Mouse (Mus musculus) left cerebral cortex, postnatal 10 days (tissue): ENCODE measurements at regions not wholly inside any gene's neighbourhood (a gene's known extent, or its start where the extent isn't known, plus 50 kb on each side); places are given as distances from the start of the nearest gene placed in this dataset.

Experiments used
- DNase-seq, 2 experiments: peaks; one replicate each; pipeline ENCODE4 v3.0.0; 2021 to 2022; ENCODE audit warnings: low spot score in 2 of 2, mixed read lengths in 1 of 2; ENCODE audit errors: extremely low spot score in 1 of 2
- intact Hi-C: fragments of 180-260 bp; cut with DNase I; formaldehyde crosslinking; loops from one replicate; pipeline ENCODE4 v1.15.1; 2025

DNA sequence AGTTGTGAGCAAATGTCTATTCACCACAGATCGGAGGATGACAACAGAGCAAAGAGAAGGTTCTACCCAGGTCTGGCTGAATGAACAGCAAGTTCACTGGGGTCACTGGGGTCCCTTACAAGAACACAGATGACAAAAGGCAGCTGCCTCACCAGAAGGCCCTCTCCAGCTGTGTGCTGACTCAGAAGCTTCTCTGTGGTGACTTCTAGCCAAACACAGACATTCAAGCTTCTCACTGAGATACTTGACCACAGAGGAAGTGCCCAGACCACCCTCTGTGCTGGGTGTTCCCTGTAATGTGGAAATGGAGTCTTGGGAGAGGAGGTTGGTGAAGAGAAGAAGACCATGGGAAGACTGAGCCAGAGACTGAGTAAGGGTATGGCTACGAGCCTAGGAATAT, 173.7 kb upstream of the Eef2kmt start:
- intact Hi-C loops = no loop called here
- no peak for DNase-seq

DNA sequence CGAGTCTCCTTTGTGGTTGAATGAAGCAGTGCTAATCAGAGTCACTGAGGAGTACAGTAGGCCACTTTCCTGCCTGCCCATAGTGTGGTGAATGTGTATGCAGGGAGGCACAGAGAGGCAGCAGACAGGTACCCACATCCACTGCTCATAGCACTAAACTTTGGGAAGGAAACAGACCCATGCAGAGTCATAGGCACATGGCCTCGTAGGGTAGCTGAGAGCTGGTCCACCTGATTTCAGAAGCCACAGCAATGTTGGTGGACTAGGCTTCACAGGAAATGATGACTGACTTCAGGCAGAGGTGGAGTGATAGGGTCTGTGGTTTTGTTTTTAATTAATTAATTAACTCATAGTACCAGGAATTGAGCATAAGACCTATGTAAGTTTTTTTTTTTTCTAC, 170.1 kb upstream of the Eef2kmt start:
- intact Hi-C loops = no loop called here
- no peak for DNase-seq

DNA sequence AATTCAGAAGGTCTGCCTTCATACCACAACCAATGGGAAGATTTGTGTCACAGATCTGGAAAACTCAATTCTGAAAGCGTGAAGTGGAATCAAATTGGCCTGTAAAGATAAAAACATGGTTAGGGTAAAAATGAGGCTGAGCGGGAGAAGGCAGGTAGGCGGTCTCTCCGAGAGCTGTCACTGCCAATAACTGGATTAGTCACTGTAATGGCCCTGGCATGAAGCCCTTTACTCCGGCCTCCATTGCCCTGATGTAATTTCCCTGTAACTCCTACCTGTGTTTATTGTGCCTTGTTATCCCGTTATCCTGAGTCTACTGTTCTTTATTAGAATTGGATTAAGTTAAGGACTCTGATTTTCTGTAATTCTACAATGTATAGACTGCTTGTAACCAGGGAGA, 166.3 kb upstream of the Eef2kmt start:
- DNase-seq = no peak
- intact Hi-C loops = no loop called here

DNA sequence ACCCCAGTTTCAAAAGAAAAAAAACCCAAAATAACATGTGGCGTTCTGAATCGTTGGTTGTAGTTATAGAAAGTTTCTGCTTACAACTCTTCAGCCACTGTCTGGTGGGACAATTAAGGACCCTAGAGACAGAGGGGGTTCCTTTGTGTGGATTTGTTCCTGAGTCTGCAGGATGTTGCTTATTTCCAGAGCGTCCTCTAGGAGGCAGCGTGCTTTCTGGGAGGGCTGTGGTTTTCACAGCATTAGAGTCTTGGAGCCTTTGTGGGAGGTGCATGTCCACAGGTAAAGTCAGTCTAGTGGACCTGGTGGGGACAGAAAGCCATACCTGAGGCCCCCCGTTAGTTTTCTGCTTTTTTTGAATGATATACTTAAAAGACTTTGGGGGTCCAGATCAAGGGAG, 165.8 kb upstream of the Eef2kmt start:
- DNase-seq = no peak
- intact Hi-C loops = no loop called here

DNA sequence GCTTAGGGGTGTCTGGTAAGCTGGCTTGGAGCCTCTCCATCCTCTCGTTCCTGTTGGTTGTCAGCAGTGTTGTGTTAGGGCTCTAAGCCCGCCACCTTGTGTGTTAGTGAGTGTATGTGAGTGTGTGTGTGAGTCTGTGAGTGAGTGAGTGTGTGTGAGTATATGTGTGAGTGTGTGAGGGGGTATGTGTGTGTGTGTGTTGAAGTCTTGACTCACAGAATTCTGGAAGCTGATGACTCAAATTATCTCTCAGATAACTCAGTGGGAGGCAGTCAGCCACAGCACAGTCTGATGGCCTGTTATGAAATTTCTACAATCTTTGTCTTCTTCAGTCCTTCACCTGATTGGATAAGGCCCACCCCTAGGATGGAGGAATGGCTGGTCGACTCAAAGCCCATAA, 163.7 kb upstream of the Eef2kmt start:
- DNase-seq = no peak
- intact Hi-C loops = no loop called here

DNA sequence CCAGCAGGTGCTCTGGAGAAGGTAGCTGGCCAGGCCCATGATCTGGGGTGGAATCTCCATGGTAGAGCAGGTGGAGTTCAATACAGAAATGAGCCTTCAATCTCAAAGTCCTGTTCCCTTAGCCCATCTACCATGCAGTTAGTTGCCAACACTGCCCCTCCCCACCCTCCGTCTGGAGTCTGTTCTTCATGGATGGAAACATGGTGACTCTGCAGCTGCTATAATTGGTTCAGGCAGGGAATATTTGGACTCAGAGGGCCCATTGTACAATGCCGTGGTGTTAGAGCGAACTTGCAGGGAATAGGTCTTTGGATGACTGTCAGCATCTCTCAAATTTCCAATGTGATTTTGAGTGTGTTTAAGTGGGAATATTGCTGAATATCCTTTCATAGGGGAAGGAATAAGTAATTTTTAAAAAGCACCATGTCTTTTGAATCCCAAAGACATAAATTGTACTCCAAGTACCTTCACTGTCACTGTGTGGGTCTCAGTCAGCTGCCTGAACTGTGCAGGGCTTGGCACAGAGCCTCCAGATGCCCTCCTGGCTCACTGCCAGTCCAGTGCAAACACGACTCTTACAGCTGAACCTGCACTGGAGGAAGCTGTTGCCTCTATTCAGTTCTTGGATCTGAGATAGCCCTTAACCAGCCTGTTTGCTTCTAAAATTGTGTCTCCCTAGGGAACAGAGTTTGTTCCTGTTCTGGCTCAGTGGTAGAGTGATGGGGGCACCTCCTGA, 162.8 kb upstream of the Eef2kmt start:
- DNase-seq = peak; percentile 23 to 65
- intact Hi-C loops = no loop called here

DNA sequence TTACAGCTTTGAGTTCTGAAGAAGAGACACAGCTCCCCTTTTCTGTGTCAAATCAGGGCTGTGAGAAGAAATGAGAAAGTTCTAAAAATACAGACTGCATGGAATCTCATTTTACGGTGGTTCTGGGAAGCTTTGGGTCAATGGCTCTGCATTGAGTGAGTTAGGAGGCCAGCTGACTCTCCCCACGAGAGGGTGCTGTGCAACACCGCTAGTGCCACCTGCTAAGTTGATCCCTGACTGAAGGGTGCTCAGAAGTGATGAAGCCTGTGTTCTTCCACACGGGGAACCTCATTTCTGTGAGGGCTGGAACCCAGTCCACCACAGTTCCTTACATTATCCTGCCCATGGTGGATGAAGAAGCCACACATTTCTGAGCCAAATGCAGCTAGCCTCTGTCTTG, 159.5 kb upstream of the Eef2kmt start:
- intact Hi-C loops = no loop called here
- DNase-seq = no peak

DNA sequence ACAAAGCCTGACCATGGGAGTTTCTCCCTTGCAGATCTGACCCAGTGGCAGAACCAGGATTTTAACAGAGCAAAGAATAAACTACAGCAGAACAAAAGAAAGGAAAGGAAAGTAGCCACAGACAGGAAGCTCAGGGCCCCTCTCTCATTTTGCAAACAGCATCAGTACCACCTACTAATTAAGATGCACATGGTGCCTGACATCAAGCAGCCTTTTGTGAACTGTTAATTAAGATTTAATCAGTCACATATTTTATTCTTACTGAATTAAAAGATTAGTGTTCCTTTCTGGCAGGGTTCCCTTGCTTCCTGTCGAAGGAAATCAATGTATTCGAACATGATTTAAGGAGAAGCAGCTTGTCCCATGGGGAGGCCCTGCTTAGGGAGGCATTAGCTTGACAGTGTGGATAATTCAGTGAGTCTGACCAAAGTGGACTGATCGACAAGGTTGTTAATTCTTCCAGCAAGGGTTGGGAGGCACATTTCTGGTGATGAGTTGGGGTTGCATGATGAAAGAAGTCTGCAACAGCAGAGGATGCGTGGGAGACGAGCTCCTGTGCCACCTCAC, 156.1 kb upstream of the Eef2kmt start:
- intact Hi-C loops = no loop called here

DNA sequence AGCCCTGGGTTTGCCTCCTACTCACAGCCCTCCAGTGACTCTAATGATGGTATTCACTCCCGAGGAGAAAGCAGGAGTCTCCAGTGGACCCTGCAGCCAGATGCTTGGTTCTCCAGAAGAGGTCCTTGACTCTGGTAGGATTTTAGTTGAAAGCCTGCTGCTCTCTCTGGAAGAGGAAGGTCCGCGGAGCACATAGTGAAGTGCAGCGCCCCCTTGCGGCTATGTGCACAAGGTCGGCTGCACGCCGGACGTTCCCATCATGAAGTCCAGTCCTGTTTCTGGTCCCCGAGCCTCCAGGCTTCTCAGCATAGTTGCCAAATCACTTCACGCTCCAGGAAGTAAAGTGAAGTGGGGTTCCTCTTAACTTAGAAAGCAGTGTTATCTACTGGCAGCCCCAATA, 150.9 kb upstream of the Eef2kmt start:
- intact Hi-C loops = loop anchor here (10.0 kb wide), 1 partner anchor 102 kb away; no protein-coding TSS in a partner anchor
- peak; percentile 36 to 81 for DNase-seq

More for the DNA sequence above, 156.1 kb upstream of the Eef2kmt start:
- no peak for DNase-seq

DNA sequence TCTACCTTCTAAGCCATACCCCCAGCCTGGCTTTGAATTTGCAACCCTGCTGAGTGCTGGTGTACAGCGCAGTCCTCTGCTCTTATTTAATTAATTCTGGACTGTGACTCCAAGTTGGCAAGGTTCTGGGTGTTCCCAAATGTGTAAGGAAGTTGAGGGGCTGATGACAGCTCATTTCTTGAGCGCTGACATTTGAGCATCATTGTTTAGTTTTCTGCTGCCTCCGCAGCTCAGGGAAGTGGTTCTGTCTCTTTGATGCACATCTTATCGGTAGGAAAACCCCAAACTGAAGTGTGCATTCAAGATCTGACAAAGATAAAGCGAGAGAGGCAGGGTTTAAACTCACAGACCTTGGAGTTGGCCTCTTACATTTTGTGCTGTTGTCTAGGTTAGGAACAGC, 137.6 kb upstream of the Eef2kmt start:
- intact Hi-C loops = no loop called here
- DNase-seq = peak in 1 of 2 experiments; percentile 3

DNA sequence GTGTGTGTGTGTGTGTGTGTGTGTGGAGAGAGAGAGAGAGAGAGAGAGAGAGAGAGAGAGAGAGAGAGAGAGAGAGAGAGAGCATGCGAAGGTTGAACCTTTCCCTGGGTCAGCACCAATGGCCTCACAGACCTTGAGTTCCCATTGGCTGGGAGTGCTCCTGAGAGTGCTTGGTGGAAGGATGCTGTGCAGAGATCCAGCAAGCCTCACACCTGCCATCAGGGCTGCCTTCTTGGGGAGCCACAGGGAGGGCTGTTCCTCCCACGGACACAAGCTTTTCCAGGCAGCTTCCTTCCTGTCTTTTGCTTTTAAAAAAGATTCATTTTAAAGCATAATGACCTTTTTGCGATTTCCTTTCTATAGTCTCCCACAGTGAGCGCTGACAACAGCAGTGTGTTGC, 127.1 kb upstream of the Eef2kmt start:
- intact Hi-C loops = no loop called here
- no peak for DNase-seq

DNA sequence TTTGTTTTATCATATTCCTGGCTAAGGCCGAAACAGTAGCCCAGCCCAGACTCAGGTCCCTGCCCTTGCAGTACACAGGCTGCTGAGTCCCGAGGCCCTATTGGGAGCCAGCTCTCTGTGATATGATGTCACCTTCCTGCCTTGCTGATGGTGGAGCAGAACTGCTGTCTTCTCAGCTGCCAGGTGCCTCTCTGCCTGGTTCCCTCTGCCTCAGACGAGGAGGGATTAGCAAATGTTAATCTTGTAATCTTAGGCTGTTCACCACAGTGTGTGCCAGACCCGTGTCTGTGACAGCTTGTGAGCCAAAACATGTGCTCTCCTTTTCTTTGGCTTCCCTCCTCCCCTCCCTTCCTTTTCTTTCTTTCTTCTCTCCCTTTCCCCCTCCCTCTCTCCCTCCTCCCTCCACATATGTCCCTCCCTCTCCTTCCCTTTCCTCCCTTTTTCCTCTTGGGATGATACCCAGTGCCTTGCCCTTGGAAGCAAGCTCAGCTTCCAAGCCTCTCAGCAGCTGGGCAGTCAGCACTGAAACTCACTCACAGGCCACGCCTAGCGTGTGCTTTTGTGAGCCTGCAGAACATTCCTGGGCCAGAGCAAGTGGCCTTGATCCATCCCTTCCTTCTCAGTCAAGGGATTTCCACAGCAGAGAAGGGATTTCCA, 126.6 kb upstream of the Eef2kmt start:
- intact Hi-C loops = no loop called here
- peak; percentile 17 to 24 for DNase-seq

DNA sequence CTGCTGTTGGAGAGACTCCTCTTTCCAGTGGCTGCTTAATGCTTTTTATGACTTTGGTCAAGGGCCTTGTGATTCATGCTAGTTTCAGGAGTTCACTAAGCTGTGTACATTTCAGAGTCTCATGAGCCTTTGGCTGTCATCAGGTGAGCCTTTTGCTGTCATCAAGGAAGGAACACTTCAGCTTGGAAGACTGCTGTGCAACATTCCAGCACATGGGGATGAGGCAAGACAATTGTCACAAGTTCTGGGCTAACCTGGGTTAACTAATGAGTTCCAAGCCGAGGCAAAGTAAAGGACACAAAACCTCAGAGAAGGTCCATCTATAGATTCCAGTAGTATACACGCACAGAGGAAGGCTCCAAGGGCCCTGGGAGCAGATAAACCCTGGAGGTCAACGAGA, 124.8 kb upstream of the Eef2kmt start:
- intact Hi-C loops = no loop called here

DNA sequence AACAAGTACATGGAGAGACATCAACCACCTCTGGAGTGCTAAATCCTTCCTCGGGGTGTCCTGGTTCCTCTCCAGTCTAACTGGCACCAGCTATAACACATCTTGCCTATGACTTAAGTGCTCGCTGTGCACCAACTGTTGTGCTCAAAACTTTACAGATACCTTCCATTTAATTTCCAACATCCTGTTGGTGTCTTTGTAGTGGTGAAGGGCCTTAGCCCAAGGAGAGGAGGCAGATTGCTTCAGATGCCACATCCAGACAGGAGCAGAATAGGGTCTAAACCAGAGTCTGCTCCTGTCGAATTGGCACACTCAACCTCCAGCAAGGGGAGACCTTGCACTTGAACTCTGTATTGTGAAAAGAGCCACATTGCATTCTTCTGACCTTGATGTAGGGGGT, 121.2 kb upstream of the Eef2kmt start:
- no peak for DNase-seq
- intact Hi-C loops = no loop called here

More for the DNA sequence above, 124.8 kb upstream of the Eef2kmt start:
- no peak for DNase-seq

DNA sequence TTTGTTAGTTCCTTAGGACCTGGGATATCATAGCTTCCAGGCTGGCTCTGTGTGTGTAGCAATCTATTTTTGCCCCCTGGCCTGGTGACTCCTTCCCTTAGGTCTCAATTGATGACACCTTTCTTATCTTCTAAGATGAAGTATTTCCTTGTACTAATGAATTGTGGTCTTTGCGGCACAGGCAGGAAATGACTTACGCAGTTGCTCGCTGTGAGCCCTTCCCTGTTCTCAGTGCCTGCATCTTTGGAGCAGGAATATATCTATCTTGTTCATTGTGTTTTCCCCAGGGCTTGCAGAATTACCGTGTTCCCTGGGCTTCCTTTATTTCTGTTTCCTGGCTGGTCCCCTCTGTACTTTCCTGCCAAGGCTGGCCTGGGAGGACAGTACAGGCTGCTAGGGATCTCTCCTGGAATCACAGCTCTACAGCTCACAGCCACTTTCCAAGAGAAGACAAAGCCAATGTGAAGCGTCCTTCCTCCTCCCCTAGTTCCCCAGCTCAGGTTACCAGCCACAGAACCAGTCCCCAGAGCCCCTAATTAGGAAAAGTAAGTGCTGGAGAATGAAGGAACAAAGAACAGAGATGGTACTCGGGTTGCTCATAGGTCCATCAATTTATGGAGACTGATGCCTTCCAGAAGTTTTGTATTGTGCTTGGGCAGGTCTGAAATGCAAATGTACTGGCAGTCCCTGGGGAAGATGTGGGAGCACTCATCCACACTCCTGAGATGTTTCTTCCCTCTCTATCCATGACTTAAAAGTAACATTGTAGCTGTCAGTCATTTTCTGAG, 119.2 kb upstream of the Eef2kmt start:
- intact Hi-C loops = no loop called here

DNA sequence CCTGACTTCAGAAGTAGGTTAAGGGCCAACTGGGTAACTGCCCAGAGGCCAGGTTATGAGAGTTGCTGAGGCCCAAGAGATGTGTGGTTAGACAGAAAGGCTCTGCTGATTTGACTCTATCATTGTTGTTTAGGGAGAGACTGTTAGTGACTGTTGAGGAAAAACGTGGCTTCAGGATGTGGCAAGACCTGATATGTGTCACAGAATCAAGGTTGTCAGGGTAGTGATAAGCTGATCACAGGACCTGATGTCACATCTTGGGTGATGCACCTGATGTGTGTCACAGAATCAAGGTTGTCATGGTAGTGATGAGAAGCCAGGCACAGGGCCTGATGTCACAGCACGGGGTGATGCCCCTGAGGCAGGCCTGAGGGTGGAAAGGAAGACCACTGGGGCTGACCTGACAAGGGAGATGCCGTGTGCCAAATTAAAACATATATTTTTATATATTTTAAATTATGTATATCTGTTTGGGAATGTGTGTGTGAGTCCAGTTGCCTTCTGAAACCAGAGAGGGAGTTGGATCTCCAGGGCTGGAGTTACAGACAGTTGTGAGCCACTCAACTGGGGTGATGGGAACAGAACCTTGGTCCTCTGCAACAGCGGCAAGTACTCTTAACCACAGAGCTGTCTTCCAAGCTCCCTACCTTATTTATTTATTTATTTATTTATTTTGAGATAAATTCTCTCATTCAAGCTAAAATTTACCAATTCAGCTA, 115.6 kb upstream of the Eef2kmt start:
- DNase-seq = no peak
- intact Hi-C loops = no loop called here

More for the DNA sequence above, 119.2 kb upstream of the Eef2kmt start:
- no peak for DNase-seq

DNA sequence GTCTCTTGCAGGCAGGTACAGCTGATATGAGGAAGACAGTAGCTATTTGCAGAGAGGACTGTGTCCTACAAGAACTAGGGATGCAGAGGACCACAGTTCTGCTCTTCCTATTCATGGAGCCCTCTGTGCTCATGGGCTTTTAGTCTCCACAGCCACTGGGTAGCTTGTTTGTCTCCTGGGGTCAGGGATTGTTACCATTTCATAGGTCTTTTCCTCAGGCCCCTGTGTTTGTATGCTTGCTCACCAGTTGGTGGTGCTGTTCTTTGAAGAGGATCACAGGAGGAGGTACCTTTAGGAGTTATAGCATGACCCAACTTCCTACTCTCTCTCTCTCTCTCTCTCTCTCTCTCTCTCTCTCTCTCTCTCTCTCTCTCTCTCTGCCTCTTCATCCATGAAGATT, 114.7 kb upstream of the Eef2kmt start:
- DNase-seq = no peak
- intact Hi-C loops = no loop called here

DNA sequence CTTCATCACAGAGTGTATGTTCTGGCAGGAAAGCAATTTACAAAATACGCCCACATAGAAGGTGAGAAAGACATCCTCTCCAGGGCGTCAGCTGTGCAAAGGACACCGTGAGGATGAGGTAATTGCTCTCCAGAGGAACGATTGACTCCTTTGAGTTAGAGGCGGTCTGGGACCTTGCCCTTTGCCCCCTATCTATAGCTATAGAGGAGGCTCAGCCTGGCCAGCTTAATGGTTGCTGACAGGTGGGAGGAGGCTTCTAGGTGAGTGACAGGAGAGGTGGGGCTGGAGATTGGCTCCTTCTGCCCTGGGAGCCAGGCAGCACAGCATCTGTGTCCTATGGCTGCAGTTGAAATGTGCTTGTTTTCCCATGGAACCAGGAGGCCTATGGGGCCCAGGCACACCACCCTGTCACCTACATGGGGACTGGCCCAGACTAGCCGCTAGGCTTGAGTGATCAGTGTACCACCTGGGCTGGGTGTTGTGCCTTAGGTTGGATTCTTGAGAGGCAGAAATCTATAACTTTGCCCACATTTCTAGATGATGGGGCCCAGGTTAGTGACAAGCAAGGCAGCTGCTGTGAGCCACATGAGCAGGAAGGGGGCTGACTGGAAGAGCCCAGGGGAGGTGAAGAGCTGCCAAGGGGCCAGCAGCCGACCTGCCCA, 113.2 kb upstream of the Eef2kmt start:
- intact Hi-C loops = no loop called here
- DNase-seq = no peak
